Mouse (Mus musculus) lung, adult 2 months (tissue): ENCODE data around the gene Tbx2.

Source experiments
- CTCF ChIP-seq: fragments of 200-500 bp; IDR thresholded peaks from 2 replicates; pipeline ENCODE4 v1.5.1; 2011; ENCODE audit warnings: mild to moderate bottlenecking, low read length, control low read depth; ENCODE audit not compliant: insufficient read depth
- POLR2A ChIP-seq: fragments of 200-500 bp; IDR thresholded peaks from 2 replicates; pipeline ENCODE4 v1.6.1; 2011; ENCODE audit warnings: low read depth, mild to moderate bottlenecking, control low read depth, low read length, borderline replicate concordance; ENCODE audit errors: extremely low read depth

GRCm38 (mm10) chr11:85887801-85888450 is 55.6 kb downstream of the Tbx2 start:
- TF ChIP-seq CTCF, result no peak
- no peak for TF ChIP-seq POLR2A
